In the genomic region with DNA sequence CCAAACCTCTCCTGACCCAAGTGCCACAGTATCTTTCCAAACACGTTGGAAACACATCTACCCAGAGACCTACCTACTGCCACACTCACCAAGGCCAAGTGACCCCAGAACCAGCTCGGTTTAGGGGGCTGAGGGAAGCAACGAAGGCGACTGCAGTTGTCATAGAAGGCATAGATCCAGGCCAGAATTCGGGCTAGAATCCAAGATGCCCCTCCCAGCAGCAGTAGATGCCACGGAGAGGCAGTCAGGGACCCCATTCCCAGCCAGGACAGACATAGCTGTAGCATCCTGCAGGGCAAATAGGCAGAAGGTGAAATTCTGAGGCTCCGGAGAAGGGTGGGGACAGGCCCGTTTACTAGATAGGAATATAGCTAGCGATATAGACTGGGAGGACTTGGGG, we compare ENCODE assay signal across 8 mouse cellular contexts. TPM values are rescaled to one million over a fixed set of nuclear protein-coding genes. Genes with fewer than 3 reads are reported as not detected.
DNase-seq lines count a peak whose midpoint lies in the region; ATAC-seq lines count a peak whose summit lies in the region.

No protein-coding gene starts in this region.

- H3K27me3 ChIP-seq in embryonic facial prominence, embryonic 15.5 days: no peaks in the 10 kb centered on the region
- H3K27me3 ChIP-seq in intestine, embryonic 16.5 days (replicated peaks; ENCODE audit: control insufficient read depth, insufficient read depth, low read length): no peaks in the 10 kb centered on the region
- H3K27me3 ChIP-seq in midbrain, embryonic 12.5 days: no peaks in the 10 kb centered on the region; the same call in 1 of the 2 replicates

- peak overlapping the region; percentile 67 for H3K4me3 ChIP-seq in embryonic facial prominence, embryonic 15.5 days (replicated peaks)
- peak overlapping the region; percentile 74 for H3K4me3 ChIP-seq in intestine, embryonic 16.5 days (ENCODE audit: low read length)
- H3K4me3 ChIP-seq in midbrain, embryonic 12.5 days: peak overlapping the region; percentile 33

- WGBS in embryonic facial prominence, embryonic 15.5 days: 56% methylated on average over 9 of the region's 9 CpGs
- 50% methylated on average over 9 of the region's 9 CpGs for WGBS in intestine, embryonic 16.5 days
- 72% methylated on average over 9 of the region's 9 CpGs for WGBS in midbrain, embryonic 12.5 days

- H3K4me1 ChIP-seq in embryonic facial prominence, embryonic 15.5 days: peaks cover 18% of the 10 kb centered on the region
- peaks cover 15% of the 10 kb centered on the region for H3K4me1 ChIP-seq in intestine, embryonic 16.5 days (ENCODE audit: control insufficient read depth, insufficient read depth, low read length)
- no peaks in the 10 kb centered on the region for H3K4me1 ChIP-seq in midbrain, embryonic 12.5 days

- H3K4me2 ChIP-seq in embryonic facial prominence, embryonic 15.5 days (replicated peaks): peak overlapping the region; percentile 88
- peak overlapping the region; percentile 92 for H3K4me2 ChIP-seq in intestine, embryonic 16.5 days (ENCODE audit: low read depth, low read length)
- peak overlapping the region; percentile 39 for H3K4me2 ChIP-seq in midbrain, embryonic 12.5 days (replicated peaks)

- DNase-seq in left cerebral cortex, postnatal 4 days: peak; percentile 9
- no peak for DNase-seq in left cerebral cortex, adult 18-20 months (ENCODE audit: low spot score in 2 of 2)
- no peak for DNase-seq in layer of hippocampus, adult 9-11 months
- no peak for DNase-seq in ovary, postnatal 36 days (ENCODE audit: low spot score)

- peak overlapping the region; percentile 59 for H3K9ac ChIP-seq in embryonic facial prominence, embryonic 15.5 days
- peak overlapping the region; percentile 89 for H3K9ac ChIP-seq in intestine, embryonic 16.5 days (ENCODE audit: low read depth, low read length)
- H3K9ac ChIP-seq in midbrain, embryonic 12.5 days (replicated peaks): no peak overlapping the region

- no peaks in the 10 kb centered on the region for H3K36me3 ChIP-seq in embryonic facial prominence, embryonic 15.5 days
- H3K36me3 ChIP-seq in intestine, embryonic 16.5 days (ENCODE audit: control insufficient read depth, insufficient read depth, low read length): no peaks in the 10 kb centered on the region
- no peaks in the 10 kb centered on the region for H3K36me3 ChIP-seq in midbrain, embryonic 12.5 days

- H3K27ac ChIP-seq in embryonic facial prominence, embryonic 15.5 days (replicated peaks): peak overlapping the region; percentile 87
- H3K27ac ChIP-seq in intestine, embryonic 16.5 days (ENCODE audit: low read length): peak overlapping the region; percentile 77
- no peak overlapping the region for H3K27ac ChIP-seq in midbrain, embryonic 12.5 days (replicated peaks)

- no peak for ATAC-seq in embryonic facial prominence, embryonic 15.5 days (ENCODE audit: insufficient number of reproducible peaks, low FRiP score, low TSS enrichment, low read depth)
- no peak; the same call in 1 of the 2 replicates for ATAC-seq in intestine, embryonic 16.5 days
- no peak for ATAC-seq in midbrain, embryonic 12.5 days (ENCODE audit: low FRiP score, low read depth)
- ATAC-seq in erythroid progenitor cell, adult 5-6 weeks (replicated peaks; ENCODE audit: low FRiP score, poor library complexity, severe bottlenecking): no peak; the same call in 1 of the 2 replicates

- no peaks in the 10 kb centered on the region for H3K9me3 ChIP-seq in embryonic facial prominence, embryonic 15.5 days (replicated peaks)
- H3K9me3 ChIP-seq in intestine, embryonic 16.5 days (ENCODE audit: control insufficient read depth, low read length): no peaks in the 10 kb centered on the region
- no peaks in the 10 kb centered on the region for H3K9me3 ChIP-seq in midbrain, embryonic 12.5 days

- intact Hi-C loops in left cerebral cortex, postnatal 4 days (cut with DNase I): no loop called here

RNA-seq across cellular contexts. Expression of a gene that starts 0.5 kb away (rescaled TPM):
- total RNA-seq in left cerebral cortex, postnatal 4 days (2021): 10 to 100 TPM in 1 of 2 experiments, 1 to 10 TPM in 1; 5.8 to 10.2 TPM
- total RNA-seq in left cerebral cortex, adult 18-20 months (2021): 10 to 100 TPM; 18.9 to 21.6 TPM
- 15.9 and 17.7 TPM in 2 replicates for polyA plus RNA-seq in embryonic facial prominence, embryonic 15.5 days (2015; fragmentation: Nextera tagmentation; extraction: Ambion mirVana)
- 30.5 and 36.7 TPM in 2 replicates for polyA plus RNA-seq in intestine, embryonic 16.5 days (2015; fragmentation: Nextera tagmentation; extraction: Ambion mirVana)
- polyA plus RNA-seq in midbrain, embryonic 12.5 days (2016; fragmentation: Nextera tagmentation; extraction: Ambion mirVana): 5.5 and 5.9 TPM in 2 replicates
- 3.6 and 14.7 TPM in 2 replicates for total RNA-seq in erythroid progenitor cell, adult 5-6 weeks (2015; ENCODE audit: low replicate concordance)
- 2.6 and 4.1 TPM in 2 replicates for total RNA-seq in erythroid progenitor cell, adult 5-6 weeks (2017; ENCODE audit: low replicate concordance)

RNA-seq across cellular contexts. Expression of a gene that starts 18.9 kb away (rescaled TPM):
- total RNA-seq in left cerebral cortex, postnatal 4 days (2021): 1 to 10 TPM; 5.7 to 5.9 TPM
- 1 to 10 TPM; 4.2 to 5.0 TPM for total RNA-seq in left cerebral cortex, adult 18-20 months (2021)
- polyA plus RNA-seq in embryonic facial prominence, embryonic 15.5 days (2015; fragmentation: Nextera tagmentation; extraction: Ambion mirVana): 10.5 and 11.2 TPM in 2 replicates
- polyA plus RNA-seq in intestine, embryonic 16.5 days (2015; fragmentation: Nextera tagmentation; extraction: Ambion mirVana): 9.6 and 11.5 TPM in 2 replicates
- polyA plus RNA-seq in midbrain, embryonic 12.5 days (2016; fragmentation: Nextera tagmentation; extraction: Ambion mirVana): 10.8 and 11.1 TPM in 2 replicates
- 5.9 and 13.3 TPM in 2 replicates for total RNA-seq in erythroid progenitor cell, adult 5-6 weeks (2015; ENCODE audit: low replicate concordance)
- 6.5 and 12.2 TPM in 2 replicates for total RNA-seq in erythroid progenitor cell, adult 5-6 weeks (2017; ENCODE audit: low replicate concordance)

RNA-seq across cellular contexts. Expression of a gene that starts 29.6 kb away (rescaled TPM):
- total RNA-seq in left cerebral cortex, postnatal 4 days (2021): under 1 TPM in 1 of 2 experiments, not detected in 1; 0.95 TPM
- 1 to 10 TPM; 5.2 to 5.5 TPM for total RNA-seq in left cerebral cortex, adult 18-20 months (2021)
- polyA plus RNA-seq in embryonic facial prominence, embryonic 15.5 days (2015; fragmentation: Nextera tagmentation; extraction: Ambion mirVana): not detected in 2 replicates
- 4.7 and 5.0 TPM in 2 replicates for polyA plus RNA-seq in intestine, embryonic 16.5 days (2015; fragmentation: Nextera tagmentation; extraction: Ambion mirVana)
- polyA plus RNA-seq in midbrain, embryonic 12.5 days (2016; fragmentation: Nextera tagmentation; extraction: Ambion mirVana): not detected in 2 replicates
- total RNA-seq in erythroid progenitor cell, adult 5-6 weeks (2015; ENCODE audit: low replicate concordance): not detected in 2 replicates
- total RNA-seq in erythroid progenitor cell, adult 5-6 weeks (2017; ENCODE audit: low replicate concordance): not detected in 2 replicates

RNA-seq across cellular contexts. Expression of a gene that starts 46.2 kb away (rescaled TPM):
- 10 to 100 TPM; 17.1 to 19.2 TPM for total RNA-seq in left cerebral cortex, postnatal 4 days (2021)
- 10 to 100 TPM; 15.2 to 17.0 TPM for total RNA-seq in left cerebral cortex, adult 18-20 months (2021)
- polyA plus RNA-seq in embryonic facial prominence, embryonic 15.5 days (2015; fragmentation: Nextera tagmentation; extraction: Ambion mirVana): 11.7 and 13.7 TPM in 2 replicates
- polyA plus RNA-seq in intestine, embryonic 16.5 days (2015; fragmentation: Nextera tagmentation; extraction: Ambion mirVana): 8.2 TPM in 2 replicates
- 18.9 and 19.0 TPM in 2 replicates for polyA plus RNA-seq in midbrain, embryonic 12.5 days (2016; fragmentation: Nextera tagmentation; extraction: Ambion mirVana)
- 0.72 and 6.3 TPM in 2 replicates for total RNA-seq in erythroid progenitor cell, adult 5-6 weeks (2015; ENCODE audit: low replicate concordance)
- total RNA-seq in erythroid progenitor cell, adult 5-6 weeks (2017; ENCODE audit: low replicate concordance): 2.1 and 2.3 TPM in 2 replicates

RNA-seq across cellular contexts. Expression of a gene that starts 55.3 kb away (rescaled TPM):
- total RNA-seq in left cerebral cortex, postnatal 4 days (2021): 10 to 100 TPM in 1 of 2 experiments, 1 to 10 TPM in 1; 9.3 to 10.2 TPM
- 10 to 100 TPM; 10.8 to 12.7 TPM for total RNA-seq in left cerebral cortex, adult 18-20 months (2021)
- polyA plus RNA-seq in embryonic facial prominence, embryonic 15.5 days (2015; fragmentation: Nextera tagmentation; extraction: Ambion mirVana): 5.6 and 6.9 TPM in 2 replicates
- polyA plus RNA-seq in intestine, embryonic 16.5 days (2015; fragmentation: Nextera tagmentation; extraction: Ambion mirVana): 5.9 and 7.3 TPM in 2 replicates
- polyA plus RNA-seq in midbrain, embryonic 12.5 days (2016; fragmentation: Nextera tagmentation; extraction: Ambion mirVana): 8.9 TPM in 2 replicates
- total RNA-seq in erythroid progenitor cell, adult 5-6 weeks (2015; ENCODE audit: low replicate concordance): 0.84 and 1.1 TPM in 2 replicates
- total RNA-seq in erythroid progenitor cell, adult 5-6 weeks (2017; ENCODE audit: low replicate concordance): 0.64 and 0.83 TPM in 2 replicates

Comparison
In these comparisons a context has a peak if more than half of its experiments do, and no peak if none do; other contexts are left out.
1. H3K4me2 ChIP-seq: peak in every context shown above with its lines; median percentile 92 in intestine, embryonic 16.5 days; 88 in embryonic facial prominence, embryonic 15.5 days; 39 in midbrain, embryonic 12.5 days.